Mouse (Mus musculus) cerebellum, adult 11-12 months (tissue): ENCODE results near the gene B430305J03Rik.
A peak's percentile ranks its signal among the peaks of the same experiment; 100 is the strongest.

Experiments
- DNase-seq: peaks from one replicate; pipeline ENCODE4 v3.0.0; 2022

B430305J03Rik gene

DNA sequence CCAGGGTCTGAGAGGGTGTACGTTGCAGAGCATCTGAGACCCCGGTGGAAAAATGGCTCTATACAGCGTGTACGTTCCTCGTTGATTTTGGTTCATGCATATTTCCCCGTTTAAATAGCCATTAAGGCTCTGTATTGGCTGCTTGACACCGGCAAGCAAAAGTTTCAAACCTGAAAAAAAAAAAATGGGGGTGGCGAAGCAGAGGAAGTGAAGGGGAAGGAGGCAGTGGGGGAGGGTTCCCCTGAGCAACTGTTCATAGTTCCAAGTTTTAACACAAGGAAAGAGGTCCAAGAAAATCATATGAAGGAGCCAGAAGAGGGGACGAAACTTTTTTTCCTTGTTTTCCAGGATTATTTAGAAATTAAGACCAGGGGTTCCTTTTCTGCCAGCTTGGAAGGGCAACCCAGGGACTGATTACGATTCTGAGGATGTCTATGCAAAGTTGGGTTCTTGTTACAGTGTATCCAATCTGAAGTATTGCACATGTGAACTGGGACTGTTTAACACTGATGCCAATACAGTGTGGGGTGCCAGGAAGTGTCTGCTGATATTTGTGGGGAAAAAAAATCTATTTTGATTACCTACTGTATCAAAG lies at the start of gene B430305J03Rik:
B430305J03Rik (minus strand) TSS at position 173 of the 595 bp plus-strand sequence.
- peak; percentile 7 for DNase-seq

GRCm38 (mm10) chr3:61409683-61410082 lies 43.9 kb upstream of the B430305J03Rik start:
- no peak for DNase-seq

DNA sequence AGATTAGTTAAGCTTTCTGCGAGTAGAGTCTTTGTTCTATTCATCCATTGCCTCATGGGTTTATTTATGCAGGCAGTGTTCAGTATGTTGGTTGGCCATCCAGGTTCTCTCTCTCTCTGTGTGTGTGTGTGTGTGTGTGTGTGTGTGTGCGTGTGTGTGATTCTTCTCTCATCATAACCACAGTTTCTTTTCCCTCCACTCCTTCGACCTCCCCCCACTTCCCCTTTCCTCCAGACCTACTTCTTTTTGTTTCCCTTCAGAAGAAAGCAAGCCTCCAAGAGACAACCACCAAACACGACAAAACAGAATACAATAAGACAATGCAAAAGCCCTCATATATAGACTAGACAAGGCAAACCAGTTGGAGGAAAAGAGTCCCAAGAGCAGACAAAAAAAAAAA lies 41.2 kb upstream of the B430305J03Rik start:
- DNase-seq: no peak

- no peak for DNase-seq
Observed at GRCm38 (mm10) chr3:61400823-61401387, 35.2 kb upstream of the B430305J03Rik start.

DNA sequence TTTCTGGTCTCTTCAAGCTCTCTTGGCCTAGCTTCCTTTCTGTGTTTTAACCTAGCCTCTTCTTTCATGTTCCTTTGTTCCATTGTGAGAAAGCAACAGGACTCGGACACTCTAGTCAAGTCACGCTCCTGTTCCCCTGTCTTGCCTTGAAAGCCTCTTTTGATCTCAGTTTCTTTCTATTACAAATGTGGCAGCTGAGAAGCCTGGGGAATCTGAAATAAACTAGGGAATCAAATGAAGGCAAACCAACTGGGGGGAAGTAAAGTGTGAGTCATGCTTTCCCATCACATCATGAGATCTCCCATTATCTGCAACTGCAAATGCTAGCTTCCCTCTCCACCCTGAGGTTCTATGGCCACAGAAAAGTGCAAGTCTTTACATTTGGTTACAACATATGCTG lies 31.0 kb upstream of the B430305J03Rik start:
- no peak for DNase-seq

GRCm38 (mm10) chr3:61395382-61395781 lies 29.6 kb upstream of the B430305J03Rik start:
- DNase-seq: no peak

GRCm38 (mm10) chr3:61393520-61393919 lies 27.8 kb upstream of the B430305J03Rik start:
- DNase-seq: no peak

GRCm38 (mm10) chr3:61392881-61393280 lies 27.1 kb upstream of the B430305J03Rik start:
- DNase-seq: no peak

DNA sequence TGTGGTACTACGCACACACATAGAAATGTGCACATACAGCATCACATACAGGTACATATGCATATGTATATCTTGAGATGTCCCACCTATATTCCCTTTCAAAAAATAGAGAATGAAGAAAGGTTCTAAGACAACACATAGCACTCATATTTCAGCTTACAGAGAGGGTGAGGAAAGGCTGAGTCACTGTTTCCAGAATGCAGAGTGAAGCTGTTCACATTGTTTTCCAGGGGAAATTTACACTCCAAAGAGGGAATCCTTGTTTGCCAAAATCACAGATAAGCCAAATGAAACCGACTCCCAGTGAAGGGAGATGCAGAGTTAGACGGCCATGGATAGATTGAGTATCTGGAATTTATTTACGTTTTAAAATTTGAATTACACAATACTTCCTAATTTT lies 25.8 kb upstream of the B430305J03Rik start:
- DNase-seq: no peak

- no peak for DNase-seq
Observed at GRCm38 (mm10) chr3:61386368-61386767, 20.6 kb upstream of the B430305J03Rik start.

DNA sequence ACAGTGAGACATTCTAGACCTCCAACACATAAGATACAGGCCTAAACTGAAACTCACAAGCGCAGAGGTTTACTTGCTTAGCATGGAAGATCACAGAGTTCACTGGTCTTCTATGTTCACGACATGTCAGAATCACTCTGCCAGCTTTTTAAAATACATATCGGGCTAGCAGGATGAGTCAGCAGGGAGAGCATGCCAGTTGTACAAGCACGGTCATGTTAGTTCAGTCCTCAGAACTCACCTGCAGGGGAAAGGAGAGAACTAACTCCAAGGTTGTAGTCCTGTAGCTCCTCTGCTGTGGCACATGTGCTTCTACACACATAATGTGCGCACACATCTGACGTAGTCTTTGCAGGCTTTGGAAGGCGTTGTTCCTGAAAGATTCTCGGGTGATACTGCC lies 10.2 kb upstream of the B430305J03Rik start:
- DNase-seq: no peak

GRCm38 (mm10) chr3:61368446-61368845 lies 2.7 kb upstream of the B430305J03Rik start:
- DNase-seq: no peak

GRCm38 (mm10) chr3:61364978-61365778 lies 573 bp downstream of the B430305J03Rik start:
- DNase-seq: peak; percentile 49

- DNase-seq: no peak
Observed at GRCm38 (mm10) chr3:61364661-61364977, 1.1 kb downstream of the B430305J03Rik start.

GRCm38 (mm10) chr3:61363989-61364660 lies 1.6 kb downstream of the B430305J03Rik start:
- DNase-seq: peak; percentile 89

- peak; percentile 87 for DNase-seq
Observed at GRCm38 (mm10) chr3:61363161-61363988, 2.4 kb downstream of the B430305J03Rik start.

GRCm38 (mm10) chr3:61362821-61363160 lies 3.0 kb downstream of the B430305J03Rik start:
- DNase-seq: no peak

- no peak for DNase-seq
Observed at GRCm38 (mm10) chr3:61361338-61361737, 4.4 kb downstream of the B430305J03Rik start, which contains the start of gene Rap2b. Gene Rap2b (plus strand): TSS chr3:61361638.

DNA sequence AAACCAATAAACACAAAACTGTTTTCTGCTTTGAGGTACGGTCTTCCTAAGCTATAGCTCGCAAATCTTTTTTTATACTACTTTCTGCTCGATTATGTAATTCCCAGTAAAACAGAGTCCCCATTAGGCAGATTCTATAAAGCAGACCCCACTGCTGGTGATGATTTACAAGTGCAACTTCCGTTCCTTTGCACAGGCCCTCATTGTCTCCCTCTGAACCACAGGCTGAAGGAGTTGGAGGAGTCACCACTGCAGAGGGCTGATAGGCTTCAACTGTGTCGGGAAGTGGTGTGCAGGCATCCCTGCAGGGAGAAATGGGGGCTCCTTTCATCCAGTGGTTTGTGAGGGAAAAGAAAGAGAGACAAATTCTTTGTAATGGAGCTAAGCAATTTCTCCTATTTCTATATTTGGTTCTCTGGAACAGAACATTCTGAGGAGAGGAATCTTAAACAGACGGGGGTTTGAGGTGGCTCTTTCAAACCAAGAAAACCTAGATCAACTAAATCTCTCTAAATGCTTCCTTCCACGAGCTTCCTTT lies 6.9 kb downstream of the B430305J03Rik start:
- DNase-seq: no peak

- no peak for DNase-seq
Observed at GRCm38 (mm10) chr3:61358107-61358506, 7.6 kb downstream of the B430305J03Rik start.

- DNase-seq: no peak
Observed at GRCm38 (mm10) chr3:61355464-61355863, 10.3 kb downstream of the B430305J03Rik start.

DNA sequence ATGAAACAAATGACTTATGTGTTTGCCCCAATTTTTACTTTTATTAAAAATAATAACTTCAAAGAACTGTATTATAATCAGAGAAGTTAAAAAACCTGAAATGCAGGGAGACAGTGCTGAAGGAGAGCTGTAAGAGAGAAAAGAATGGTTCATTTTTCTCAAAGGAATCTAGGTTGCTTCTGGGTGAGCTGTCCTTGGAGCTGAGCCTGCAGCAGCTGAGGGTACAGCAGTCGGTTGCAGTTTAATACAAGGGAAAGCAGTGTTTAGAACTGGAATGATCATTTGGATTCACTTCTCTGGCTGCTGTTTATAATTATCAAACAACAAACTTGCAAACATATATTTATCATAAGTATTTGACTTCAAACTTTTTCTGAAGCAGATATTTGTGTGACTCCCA lies 16.3 kb downstream of the B430305J03Rik start:
- no peak for DNase-seq
